Mouse (Mus musculus) heart, postnatal 0 days (tissue): ENCODE measurements around the gene Serhl. TPM values are rescaled to one million over a fixed set of nuclear protein-coding genes. Genes with fewer than 3 reads are reported as not detected.

Source experiments
- ATAC-seq: fragments of 200-750 bp; cut with Nextera tagmentation; 2 replicates; pipeline ENCODE4 v1.8.0; 2017; ENCODE audit warnings: low read depth, moderate number of reproducible peaks, moderate library complexity; ENCODE audit not compliant: insufficient read depth
- DNase-seq: peaks from one replicate; pipeline ENCODE4 v3.0.0-alpha.2; 2016; ENCODE audit warnings: low spot score
- H3K27ac ChIP-seq: fragments of 300-500 bp; sonication (generic); 2 replicates; pipeline ENCODE4 v1.5.1; 2014; ENCODE audit warnings: low read depth, mild to moderate bottlenecking
- H3K27me3 ChIP-seq: fragments of 300-500 bp; sonication (generic); 2 replicates; pipeline ENCODE4 v1.6.1; 2014; ENCODE audit warnings: low read length, mixed read lengths; ENCODE audit not compliant: control insufficient read depth, insufficient read depth
- H3K36me3 ChIP-seq: fragments of 300-500 bp; sonication (generic); replicated peaks from 2 replicates; pipeline ENCODE4 v1.6.1; 2014; ENCODE audit warnings: low read length, mixed read lengths; ENCODE audit not compliant: control insufficient read depth, insufficient read depth
- H3K4me1 ChIP-seq: fragments of 300-500 bp; sonication (generic); 2 replicates; pipeline ENCODE4 v1.6.1; 2014; ENCODE audit warnings: antibody characterized with exemption; ENCODE audit not compliant: control insufficient read depth, insufficient read depth
- H3K4me2 ChIP-seq: fragments of 300-500 bp; sonication (generic); 2 replicates; pipeline ENCODE4 v1.6.1; 2014; ENCODE audit warnings: low read depth, mild to moderate bottlenecking, low read length, moderate library complexity
- H3K4me3 ChIP-seq: fragments of 300-500 bp; sonication (generic); 2 replicates; pipeline ENCODE4 v1.5.1; 2014; ENCODE audit warnings: low read depth, low read length
- H3K9ac ChIP-seq: fragments of 300-500 bp; sonication (generic); replicated peaks from 2 replicates; pipeline ENCODE4 v1.6.1; 2014; ENCODE audit warnings: low read depth, low read length, mixed read lengths
- H3K9me3 ChIP-seq: fragments of 300-500 bp; sonication (generic); replicated peaks from 2 replicates; pipeline ENCODE4 v1.6.1; 2016; ENCODE audit warnings: low read length; ENCODE audit not compliant: control insufficient read depth
- CTCF ChIP-seq: IDR thresholded peaks from 2 replicates; pipeline ENCODE4 v1.5.1; 2016; ENCODE audit warnings: antibody characterized with exemption, control low read depth, low read depth
- EP300 ChIP-seq: IDR thresholded peaks from 2 replicates; pipeline ENCODE4 v1.6.1; 2016; ENCODE audit warnings: antibody characterized with exemption, low read depth
- WGBS: fragments of 180-500 bp; shearing (Covaris S2); extraction: QIAGEN DNeasy Blood & Tissue Kit; methylation state at CpG from one replicate; pipeline ENCODE4 v1.1.7; 2014; 5-methylcytosine and 5-hydroxymethylcytosine counted together
- polyA plus RNA-seq: library from polyadenylated mRNA; unstranded; fragments of >200 nt; fragmentation: Nextera tagmentation; extraction: Ambion mirVana; gene quantifications from 2 replicates; pipeline ENCODE4 v1.2.1, GENCODE M21; 2015
- total RNA-seq: library from RNA; depleted of rRNA; stranded (reverse); fragments of >200 nt; gene quantifications from 2 replicates; pipeline ENCODE4 v1.2.3, GENCODE M21; 2014; ENCODE audit warnings: low replicate concordance

The Serhl gene
- total and polyA plus RNA-seq, 2 experiments from 2014 or later, result 84.0 to 110 TPM

DNA sequence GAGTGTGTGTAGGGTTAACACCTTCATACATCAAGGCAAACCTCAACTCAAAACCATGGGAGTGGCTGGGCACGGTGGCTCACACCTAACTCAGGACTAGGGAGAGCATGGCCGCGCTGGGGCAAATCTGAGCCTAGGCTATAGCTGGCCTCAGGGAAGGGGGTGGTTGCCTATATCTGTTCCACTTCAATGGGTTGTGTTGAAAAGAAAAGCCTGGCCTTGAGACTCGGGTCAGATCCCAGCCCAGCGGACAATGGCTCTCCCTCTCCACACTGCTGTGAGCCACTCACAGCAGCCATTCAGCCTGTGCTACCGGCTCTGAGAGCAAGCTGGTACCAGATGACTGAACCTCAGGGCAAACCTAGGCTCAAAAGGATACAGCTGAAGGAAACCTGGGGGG lies 25.8 kb downstream of the Serhl start:
- 76% methylated on average over 6 of the region's 6 CpGs for WGBS
- H3K27ac ChIP-seq, result no peak overlapping the region
- H3K9me3 ChIP-seq, result no peaks in the 10 kb centered on the region

DNA sequence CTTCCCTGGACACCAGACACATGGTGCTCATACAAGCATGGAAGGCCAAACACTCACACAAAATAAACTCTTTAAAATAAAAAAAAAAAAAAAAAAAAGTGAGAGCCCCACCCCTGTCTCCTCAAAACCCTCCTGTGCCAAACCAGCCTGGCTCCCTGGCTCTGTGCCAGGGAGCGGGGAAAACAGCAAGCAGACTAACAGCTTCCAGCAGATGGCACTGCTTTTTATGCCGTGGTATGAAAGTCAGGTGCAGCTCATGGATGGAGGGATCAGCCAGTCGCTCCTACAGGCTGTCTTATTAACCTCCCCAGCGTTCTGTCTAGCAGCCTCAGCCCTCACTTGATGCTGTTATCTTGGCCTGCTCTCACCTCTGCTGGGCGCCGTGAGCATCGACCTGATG lies 29.1 kb downstream of the Serhl start:
- Histone ChIP-seq H3K36me3 (peaks cover 51% of the 10 kb centered on the region), H3K27ac (no peak overlapping the region), H3K4me1 (peaks cover 4% of the 10 kb centered on the region), H3K27me3 (no peaks in the 10 kb centered on the region), H3K9ac (no peak overlapping the region), H3K4me2 (no peak overlapping the region), H3K9me3 (no peaks in the 10 kb centered on the region), H3K4me3 (no peak overlapping the region)
- TF ChIP-seq CTCF (peak; percentile 65), EP300 (no peak)
- ATAC-seq (peak; percentile 28; the same call in 1 of the 2 replicates), DNase-seq (peak; percentile 72)
- 23% methylated on average over 7 of the region's 7 CpGs for WGBS

More for the DNA sequence above, 25.8 kb downstream of the Serhl start:
- no peak overlapping the region for H3K4me3 ChIP-seq
- H3K4me1 ChIP-seq, result peaks cover 7% of the 10 kb centered on the region; the same call in 1 of the 2 replicates
- TF ChIP-seq CTCF (no peak), EP300 (no peak)
- no peak for DNase-seq
- H3K27me3 ChIP-seq, result no peaks in the 10 kb centered on the region
- H3K4me2 ChIP-seq, result no peak overlapping the region
- H3K9ac ChIP-seq, result no peak overlapping the region
- peaks cover 49% of the 10 kb centered on the region for H3K36me3 ChIP-seq
- ATAC-seq, result no peak

GRCm38 (mm10) chr15:83121709-83122565 lies 32.6 kb downstream of the Serhl start:
- Histone ChIP-seq H3K4me3 (peak overlapping the region; percentile 85), H3K9me3 (no peaks in the 10 kb centered on the region), H3K4me1 (peaks cover 4% of the 10 kb centered on the region), H3K27ac (peak overlapping the region; percentile 54), H3K36me3 (peaks cover 44% of the 10 kb centered on the region), H3K9ac (peak overlapping the region; percentile 64), H3K27me3 (no peaks in the 10 kb centered on the region), H3K4me2 (peak overlapping the region; percentile 96)
- ATAC-seq (peak; percentile 21; the same call in 1 of the 2 replicates), DNase-seq (peak; percentile 28)
- TF ChIP-seq EP300 (peak; percentile 26; the same call in 1 of the 2 replicates), CTCF (no peak)
- WGBS, result 4% methylated on average over 41 of the region's 43 CpGs

DNA sequence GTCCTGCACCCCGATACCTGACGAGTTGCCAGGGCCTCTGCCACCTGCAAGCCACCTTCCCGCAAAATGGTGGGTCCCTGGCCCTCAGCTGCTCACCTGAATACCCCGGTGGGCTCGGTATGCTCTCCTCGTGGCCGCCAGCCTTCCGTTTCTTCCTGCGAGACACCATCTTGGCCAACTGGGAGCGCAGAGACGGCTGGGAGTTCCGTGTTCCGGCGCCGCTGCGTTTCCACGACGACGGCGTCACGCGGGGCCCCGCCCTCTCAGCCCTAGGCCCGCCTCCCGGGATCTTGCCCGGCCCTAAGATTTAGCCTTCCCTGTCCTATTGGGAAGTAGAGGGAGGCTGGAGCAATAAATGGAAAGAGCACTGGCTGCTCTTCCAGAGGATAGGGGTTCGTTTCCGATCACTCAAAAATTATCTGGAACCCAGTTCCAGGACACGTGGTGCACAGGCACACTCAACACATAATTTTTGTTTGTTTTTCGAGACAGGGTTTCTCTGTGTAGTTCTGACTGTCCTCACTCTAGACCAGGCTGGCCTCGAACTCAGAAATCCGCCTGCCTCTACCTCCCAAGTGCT lies 33.4 kb downstream of the Serhl start, which contains the start of gene Rrp7a:
Rrp7a (minus strand) TSS at position 236 of the 580 bp plus-strand sequence.
- Histone ChIP-seq H3K4me2 (peak within 1 kb of the TSS; percentile 96), H3K27me3 (no peaks in the 10 kb centered on the region), H3K36me3 (peaks cover 44% of the 10 kb centered on the region), H3K4me3 (peak within 1 kb of the TSS; percentile 85), H3K9ac (peak within 1 kb of the TSS; percentile 64), H3K27ac (peak within 1 kb of the TSS; percentile 54), H3K4me1 (peaks cover 4% of the 10 kb centered on the region), H3K9me3 (no peaks in the 10 kb centered on the region)
- DNase-seq (peak; percentile 85), ATAC-seq (peak; percentile 93)
- 8% methylated on average over 32 of the region's 32 CpGs for WGBS
- TF ChIP-seq CTCF, result no peak
- TF ChIP-seq EP300, result no peak

GRCm38 (mm10) chr15:83124625-83125024 lies 35.3 kb downstream of the Serhl start:
- H3K27me3 ChIP-seq, result no peaks in the 10 kb centered on the region
- peaks cover 4% of the 10 kb centered on the region for H3K4me1 ChIP-seq
- H3K9ac ChIP-seq, result no peak overlapping the region
- WGBS, result 60% methylated on average over 5 of the region's 5 CpGs
- H3K4me3 ChIP-seq, result no peak overlapping the region
- H3K4me2 ChIP-seq, result no peak overlapping the region
- ATAC-seq (no peak), DNase-seq (no peak)
- peaks cover 48% of the 10 kb centered on the region for H3K36me3 ChIP-seq
- no peaks in the 10 kb centered on the region for H3K9me3 ChIP-seq
- TF ChIP-seq EP300 (no peak), CTCF (no peak)
- no peak overlapping the region for H3K27ac ChIP-seq
